Mouse (Mus musculus) neural tube, embryonic 13.5 days (tissue): ENCODE data around the gene Trpm5. TPM values are rescaled to one million over a fixed set of nuclear protein-coding genes. Genes with fewer than 3 reads are reported as not detected.
A peak's percentile ranks its signal among the peaks of the same experiment; 100 is the strongest.

Experiments
- ATAC-seq: fragments of 200-750 bp; cut with Nextera tagmentation; 2 replicates; pipeline ENCODE4 v1.8.0; 2017; ENCODE audit warnings: low read depth, mild to moderate bottlenecking, moderate TSS enrichment, moderate library complexity
- H3K27ac ChIP-seq: fragments of 300-500 bp; sonication (generic); replicated peaks from 2 replicates; pipeline ENCODE4 v1.5.1; 2015; ENCODE audit warnings: moderate library complexity, mild to moderate bottlenecking, inconsistent platforms
- H3K27me3 ChIP-seq: fragments of 300-500 bp; sonication (generic); 2 replicates; pipeline ENCODE4 v1.6.1; 2015; ENCODE audit warnings: mild to moderate bottlenecking, inconsistent platforms
- H3K36me3 ChIP-seq: fragments of 300-500 bp; sonication (generic); 2 replicates; pipeline ENCODE4 v1.6.1; 2015; ENCODE audit warnings: mild to moderate bottlenecking, inconsistent platforms
- H3K4me1 ChIP-seq: fragments of 300-500 bp; sonication (generic); replicated peaks from 2 replicates; pipeline ENCODE4 v1.6.1; 2015; ENCODE audit warnings: inconsistent platforms
- H3K4me2 ChIP-seq: fragments of 300-500 bp; sonication (generic); 2 replicates; pipeline ENCODE4 v1.6.1; 2015; ENCODE audit warnings: inconsistent platforms, mild to moderate bottlenecking, moderate library complexity
- H3K4me3 ChIP-seq: fragments of 300-500 bp; sonication (generic); 2 replicates; pipeline ENCODE4 v1.5.1; 2015; ENCODE audit warnings: mild to moderate bottlenecking, inconsistent platforms
- H3K9ac ChIP-seq: fragments of 300-500 bp; sonication (generic); 2 replicates; pipeline ENCODE4 v1.6.1; 2015; ENCODE audit warnings: moderate library complexity, mild to moderate bottlenecking, inconsistent platforms
- H3K9me3 ChIP-seq: fragments of 300-500 bp; sonication (generic); 2 replicates; pipeline ENCODE4 v1.6.1; 2016; ENCODE audit warnings: inconsistent platforms
- WGBS: fragments of 180-500 bp; shearing (Covaris S2); methylation state at CpG from one replicate; pipeline ENCODE4 v1.1.7; 2015; 5-methylcytosine and 5-hydroxymethylcytosine counted together
- polyA plus RNA-seq: library from polyadenylated mRNA; unstranded; fragments of >200 nt; fragmentation: Nextera tagmentation; extraction: Ambion mirVana; gene quantifications from 2 replicates; pipeline ENCODE4 v1.2.1, GENCODE M21; 2015

The Trpm5 gene
- polyA plus RNA-seq, 1 experiment from 2014 or later = 3.1 TPM

GRCm38 (mm10) chr7:143116521-143116920 is 22.1 kb upstream of the Trpm5 start:
- H3K4me2 ChIP-seq = no peak overlapping the region
- no peak for ATAC-seq
- H3K4me1 ChIP-seq = peaks cover 13% of the 10 kb centered on the region
- 86% methylated on average over 5 of the region's 5 CpGs for WGBS
- no peak overlapping the region for H3K9ac ChIP-seq
- no peak overlapping the region for H3K27ac ChIP-seq
- no peaks in the 10 kb centered on the region for H3K27me3 ChIP-seq
- no peaks in the 10 kb centered on the region for H3K36me3 ChIP-seq
- H3K9me3 ChIP-seq = peaks cover 3% of the 10 kb centered on the region
- H3K4me3 ChIP-seq = no peak overlapping the region

- H3K4me1 ChIP-seq = peaks cover 5% of the 10 kb centered on the region
- peaks cover 3% of the 10 kb centered on the region for H3K9me3 ChIP-seq
- H3K4me3 ChIP-seq = no peak overlapping the region
- H3K27me3 ChIP-seq = peaks cover 4% of the 10 kb centered on the region; the same call in 1 of the 2 replicates
- no peak overlapping the region for H3K27ac ChIP-seq
- H3K36me3 ChIP-seq = no peaks in the 10 kb centered on the region
- no peak for ATAC-seq
- no peak overlapping the region for H3K9ac ChIP-seq
- H3K4me2 ChIP-seq = no peak overlapping the region
Observed at GRCm38 (mm10) chr7:143114773-143115172, 20.3 kb upstream of the Trpm5 start.

GRCm38 (mm10) chr7:143112395-143112794 is 18.0 kb upstream of the Trpm5 start:
- ATAC-seq = no peak
- Histone ChIP-seq H3K9me3 (peaks cover 3% of the 10 kb centered on the region), H3K36me3 (no peaks in the 10 kb centered on the region), H3K9ac (no peak overlapping the region), H3K4me1 (peaks cover 4% of the 10 kb centered on the region; the same call in 1 of the 2 replicates), H3K27ac (no peak overlapping the region), H3K4me3 (no peak overlapping the region), H3K4me2 (no peak overlapping the region), H3K27me3 (peaks cover 28% of the 10 kb centered on the region)
- 52% methylated on average over 1 of the region's 1 CpGs for WGBS

- H3K9ac ChIP-seq = no peak overlapping the region
- peaks cover 35% of the 10 kb centered on the region for H3K27me3 ChIP-seq
- ATAC-seq = no peak
- H3K9me3 ChIP-seq = peaks cover 3% of the 10 kb centered on the region
- 64% methylated on average over 4 of the region's 4 CpGs for WGBS
- H3K27ac ChIP-seq = no peak overlapping the region
- no peak overlapping the region for H3K4me3 ChIP-seq
- H3K4me2 ChIP-seq = no peak overlapping the region
- H3K36me3 ChIP-seq = no peaks in the 10 kb centered on the region
- peaks cover 10% of the 10 kb centered on the region for H3K4me1 ChIP-seq
Observed at GRCm38 (mm10) chr7:143111719-143112118, 17.3 kb upstream of the Trpm5 start.

GRCm38 (mm10) chr7:143110803-143111202 is 16.4 kb upstream of the Trpm5 start:
- no peak overlapping the region for H3K4me3 ChIP-seq
- H3K9me3 ChIP-seq = peaks cover 3% of the 10 kb centered on the region
- H3K4me1 ChIP-seq = peaks cover 10% of the 10 kb centered on the region
- 57% methylated on average over 1 of the region's 1 CpGs for WGBS
- H3K36me3 ChIP-seq = no peaks in the 10 kb centered on the region
- H3K4me2 ChIP-seq = no peak overlapping the region
- no peak for ATAC-seq
- H3K9ac ChIP-seq = no peak overlapping the region
- no peak overlapping the region for H3K27ac ChIP-seq
- peaks cover 44% of the 10 kb centered on the region for H3K27me3 ChIP-seq

GRCm38 (mm10) chr7:143109696-143110095 is 15.3 kb upstream of the Trpm5 start:
- WGBS = 67% methylated on average over 3 of the region's 3 CpGs
- H3K9ac ChIP-seq = no peak overlapping the region
- peaks cover 55% of the 10 kb centered on the region for H3K27me3 ChIP-seq
- no peaks in the 10 kb centered on the region for H3K36me3 ChIP-seq
- peaks cover 10% of the 10 kb centered on the region for H3K4me1 ChIP-seq
- H3K9me3 ChIP-seq = no peaks in the 10 kb centered on the region
- H3K27ac ChIP-seq = no peak overlapping the region
- H3K4me2 ChIP-seq = 0 out of 2 replicates have a peak overlapping the region, but pooled peaks have one; percentile 1
- ATAC-seq = no peak
- H3K4me3 ChIP-seq = no peak overlapping the region

- no peak for ATAC-seq
- Histone ChIP-seq H3K9ac (no peak overlapping the region), H3K27me3 (peaks cover 57% of the 10 kb centered on the region), H3K4me3 (no peak overlapping the region), H3K27ac (no peak overlapping the region), H3K36me3 (no peaks in the 10 kb centered on the region), H3K9me3 (no peaks in the 10 kb centered on the region), H3K4me2 (0 out of 2 replicates have a peak overlapping the region, but pooled peaks have one; percentile 1), H3K4me1 (peaks cover 10% of the 10 kb centered on the region)
- 31% methylated on average over 3 of the region's 3 CpGs for WGBS
Observed at GRCm38 (mm10) chr7:143108996-143109660, 14.7 kb upstream of the Trpm5 start.

GRCm38 (mm10) chr7:143108200-143108599 is 13.8 kb upstream of the Trpm5 start:
- Histone ChIP-seq H3K4me3 (no peak overlapping the region), H3K27me3 (peaks cover 57% of the 10 kb centered on the region), H3K4me1 (peaks cover 10% of the 10 kb centered on the region), H3K9me3 (no peaks in the 10 kb centered on the region), H3K4me2 (no peak overlapping the region), H3K9ac (no peak overlapping the region), H3K27ac (no peak overlapping the region), H3K36me3 (no peaks in the 10 kb centered on the region)
- WGBS = 43% methylated on average over 5 of the region's 5 CpGs
- no peak for ATAC-seq

GRCm38 (mm10) chr7:143106672-143107465 is 12.4 kb upstream of the Trpm5 start:
- H3K4me1 ChIP-seq = peaks cover 10% of the 10 kb centered on the region
- 8% methylated on average over 53 of the region's 57 CpGs for WGBS
- H3K27ac ChIP-seq = no peak overlapping the region
- no peaks in the 10 kb centered on the region for H3K36me3 ChIP-seq
- H3K27me3 ChIP-seq = peaks cover 57% of the 10 kb centered on the region
- ATAC-seq = no peak
- H3K9ac ChIP-seq = no peak overlapping the region
- H3K4me3 ChIP-seq = peak overlapping the region; percentile 26
- H3K4me2 ChIP-seq = peak overlapping the region; percentile 50
- no peaks in the 10 kb centered on the region for H3K9me3 ChIP-seq

GRCm38 (mm10) chr7:143106062-143106461 is 11.6 kb upstream of the Trpm5 start, which contains the start of gene Kcnq1:
Kcnq1 (plus strand) TSS chr7:143106362.
- ATAC-seq = no peak
- no peaks in the 10 kb centered on the region for H3K9me3 ChIP-seq
- H3K4me3 ChIP-seq = peak within 1 kb of the TSS; percentile 26
- no peaks in the 10 kb centered on the region for H3K36me3 ChIP-seq
- WGBS = 74% methylated on average over 4 of the region's 4 CpGs
- no peak within 1 kb of the TSS for H3K9ac ChIP-seq
- H3K27ac ChIP-seq = no peak within 1 kb of the TSS
- H3K4me2 ChIP-seq = peak within 1 kb of the TSS; percentile 50
- H3K4me1 ChIP-seq = peaks cover 10% of the 10 kb centered on the region
- peaks cover 57% of the 10 kb centered on the region for H3K27me3 ChIP-seq

GRCm38 (mm10) chr7:143105258-143105897 is 10.9 kb upstream of the Trpm5 start:
- Histone ChIP-seq H3K27ac (no peak overlapping the region), H3K4me3 (no peak overlapping the region), H3K4me2 (no peak overlapping the region), H3K27me3 (peaks cover 57% of the 10 kb centered on the region), H3K4me1 (peaks cover 10% of the 10 kb centered on the region), H3K9me3 (no peaks in the 10 kb centered on the region), H3K9ac (no peak overlapping the region), H3K36me3 (no peaks in the 10 kb centered on the region)
- WGBS = 72% methylated on average over 11 of the region's 11 CpGs
- ATAC-seq = no peak

- Histone ChIP-seq H3K9me3 (no peaks in the 10 kb centered on the region), H3K36me3 (no peaks in the 10 kb centered on the region), H3K27ac (no peak overlapping the region), H3K27me3 (peaks cover 13% of the 10 kb centered on the region), H3K4me1 (no peaks in the 10 kb centered on the region), H3K9ac (no peak overlapping the region), H3K4me3 (no peak overlapping the region), H3K4me2 (no peak overlapping the region)
- no peak for ATAC-seq
- 76% methylated on average over 4 of the region's 4 CpGs for WGBS
Observed at GRCm38 (mm10) chr7:143100759-143101158, 6.3 kb upstream of the Trpm5 start.
